Mouse (Mus musculus): ENCODE measurements around the gene Zfp980. TPM values are rescaled to one million over a fixed set of nuclear protein-coding genes. Genes with fewer than 3 reads are reported as not detected.
A peak's percentile ranks its signal among the peaks of the same experiment; 100 is the strongest.
"Not testable (repeated sequence)": the region's sequence is repeated elsewhere in the genome, so short reads cannot be mapped to it uniquely, and the experiment has no call there.

Zfp980 gene
- polyA plus RNA-seq (2015; fragmentation: Nextera tagmentation; extraction: Ambion mirVana) = not detected in 2 replicates

GRCm38 (mm10) chr4:145670385-145670784 lies at the start of gene Zfp980:
Gene Zfp980, plus strand, starts transcription at chr4:145670685.
- not testable (repeated sequence) for H3K4me1 ChIP-seq (ENCODE audit: control insufficient read depth, insufficient read depth, low read length); H3K9ac ChIP-seq (ENCODE audit: low read length); H3K27me3 ChIP-seq (ENCODE audit: control insufficient read depth, insufficient read depth, low read length); H3K36me3 ChIP-seq (ENCODE audit: control insufficient read depth, insufficient read depth, low read length); H3K27ac ChIP-seq (ENCODE audit: low read length); H3K4me3 ChIP-seq (replicated peaks; ENCODE audit: low read length); ATAC-seq (ENCODE audit: insufficient read depth, low FRiP score); H3K4me2 ChIP-seq (ENCODE audit: low read depth, low read length); H3K9me3 ChIP-seq (replicated peaks; ENCODE audit: control insufficient read depth, low read length)
- 71% methylated on average over 3 of the region's 3 CpGs for WGBS

DNA sequence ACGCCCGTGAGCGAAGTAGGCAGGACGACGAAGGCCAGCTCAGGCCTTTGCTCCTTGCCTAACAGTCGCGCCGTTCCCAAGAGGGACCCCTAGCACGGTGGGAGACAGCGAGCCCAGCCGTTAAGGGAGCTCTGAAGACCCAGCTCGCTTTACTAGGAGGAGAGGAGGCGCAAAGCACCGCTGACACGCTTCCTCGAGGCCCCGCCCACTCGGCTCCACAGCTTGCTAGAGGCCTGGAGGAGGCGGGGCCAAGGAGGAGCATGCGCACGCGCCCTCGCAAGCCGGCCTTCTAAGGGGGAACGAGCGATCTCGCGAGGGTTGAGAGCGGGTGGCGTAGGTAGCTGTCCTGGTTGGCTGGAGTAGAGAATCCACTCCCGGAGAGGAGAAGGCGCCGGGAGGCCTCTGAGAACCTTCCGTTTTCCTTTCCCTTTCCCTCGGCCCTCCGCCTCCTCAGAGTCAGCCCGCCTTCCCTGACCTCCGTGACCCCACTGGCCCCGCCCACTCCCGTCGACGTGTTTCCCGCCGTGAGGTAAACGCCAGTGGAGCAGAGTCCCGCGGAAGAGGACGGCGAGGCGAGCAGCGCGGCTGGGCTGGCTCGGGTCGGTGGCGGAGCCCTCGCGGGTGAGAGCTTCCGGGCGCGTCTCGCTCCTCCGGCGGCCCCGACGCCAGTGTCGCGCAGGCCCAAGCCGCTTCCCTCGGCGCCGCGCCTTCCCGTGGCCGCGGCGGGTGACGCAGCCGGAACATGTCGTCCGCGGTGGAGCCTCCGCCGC lies 29.9 kb upstream of the Zfp980 start:
- not testable (repeated sequence) for H3K4me2 ChIP-seq (ENCODE audit: low read depth, low read length); H3K9ac ChIP-seq (ENCODE audit: low read length); H3K27me3 ChIP-seq (ENCODE audit: control insufficient read depth, insufficient read depth, low read length); H3K27ac ChIP-seq (ENCODE audit: low read length); ATAC-seq (ENCODE audit: insufficient read depth, low FRiP score); H3K36me3 ChIP-seq (ENCODE audit: control insufficient read depth, insufficient read depth, low read length); H3K4me1 ChIP-seq (ENCODE audit: control insufficient read depth, insufficient read depth, low read length); H3K9me3 ChIP-seq (replicated peaks; ENCODE audit: control insufficient read depth, low read length)
- WGBS = 23% methylated on average over 81 of the region's 83 CpGs
- 0 out of 2 replicates have a peak overlapping the region, but pooled peaks have one; percentile 8 for H3K4me3 ChIP-seq (replicated peaks; ENCODE audit: low read length)

- H3K4me3 ChIP-seq (replicated peaks; ENCODE audit: low read length); H3K4me1 ChIP-seq (ENCODE audit: control insufficient read depth, insufficient read depth, low read length); ATAC-seq (ENCODE audit: insufficient read depth, low FRiP score): not testable (repeated sequence)
These were observed 3.8 kb downstream of the Zfp980 start for GRCm38 (mm10) chr4:145674286-145674780.

DNA sequence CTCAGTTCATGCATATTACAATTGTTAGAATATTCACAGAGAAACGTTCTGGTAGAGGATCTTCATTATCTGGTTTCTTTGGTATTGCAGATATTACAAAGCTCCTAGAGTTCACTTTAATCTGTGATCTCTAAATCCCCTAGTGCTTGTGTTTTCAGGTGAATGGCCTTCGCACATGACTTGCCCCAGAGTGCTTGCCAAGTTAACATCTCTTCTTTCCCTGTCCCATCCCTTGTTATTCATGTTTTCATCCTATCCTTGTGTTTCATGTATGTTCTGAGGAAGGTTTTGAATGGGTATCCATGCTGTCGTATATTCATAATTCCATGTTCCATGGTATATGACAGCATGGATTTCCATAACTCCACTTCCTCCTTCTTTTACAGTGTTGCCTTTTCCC lies 9.7 kb downstream of the Zfp980 start:
- ATAC-seq (ENCODE audit: insufficient read depth, low FRiP score); H3K4me1 ChIP-seq (ENCODE audit: control insufficient read depth, insufficient read depth, low read length); H3K36me3 ChIP-seq (ENCODE audit: control insufficient read depth, insufficient read depth, low read length); H3K4me2 ChIP-seq (ENCODE audit: low read depth, low read length); H3K9ac ChIP-seq (ENCODE audit: low read length); H3K4me3 ChIP-seq (replicated peaks; ENCODE audit: low read length); H3K27me3 ChIP-seq (ENCODE audit: control insufficient read depth, insufficient read depth, low read length); H3K9me3 ChIP-seq (replicated peaks; ENCODE audit: control insufficient read depth, low read length); H3K27ac ChIP-seq (ENCODE audit: low read length): not testable (repeated sequence)
- WGBS = 83% methylated on average over 3 of the region's 3 CpGs

More at GRCm38 (mm10) chr4:145674286-145674780, 3.8 kb downstream of the Zfp980 start:
- not testable (repeated sequence) for H3K9me3 ChIP-seq (replicated peaks; ENCODE audit: control insufficient read depth, low read length); H3K4me2 ChIP-seq (ENCODE audit: low read depth, low read length); H3K27ac ChIP-seq (ENCODE audit: low read length); H3K36me3 ChIP-seq (ENCODE audit: control insufficient read depth, insufficient read depth, low read length); H3K27me3 ChIP-seq (ENCODE audit: control insufficient read depth, insufficient read depth, low read length); H3K9ac ChIP-seq (ENCODE audit: low read length)
- 70% methylated on average over 2 of the region's 2 CpGs for WGBS

DNA sequence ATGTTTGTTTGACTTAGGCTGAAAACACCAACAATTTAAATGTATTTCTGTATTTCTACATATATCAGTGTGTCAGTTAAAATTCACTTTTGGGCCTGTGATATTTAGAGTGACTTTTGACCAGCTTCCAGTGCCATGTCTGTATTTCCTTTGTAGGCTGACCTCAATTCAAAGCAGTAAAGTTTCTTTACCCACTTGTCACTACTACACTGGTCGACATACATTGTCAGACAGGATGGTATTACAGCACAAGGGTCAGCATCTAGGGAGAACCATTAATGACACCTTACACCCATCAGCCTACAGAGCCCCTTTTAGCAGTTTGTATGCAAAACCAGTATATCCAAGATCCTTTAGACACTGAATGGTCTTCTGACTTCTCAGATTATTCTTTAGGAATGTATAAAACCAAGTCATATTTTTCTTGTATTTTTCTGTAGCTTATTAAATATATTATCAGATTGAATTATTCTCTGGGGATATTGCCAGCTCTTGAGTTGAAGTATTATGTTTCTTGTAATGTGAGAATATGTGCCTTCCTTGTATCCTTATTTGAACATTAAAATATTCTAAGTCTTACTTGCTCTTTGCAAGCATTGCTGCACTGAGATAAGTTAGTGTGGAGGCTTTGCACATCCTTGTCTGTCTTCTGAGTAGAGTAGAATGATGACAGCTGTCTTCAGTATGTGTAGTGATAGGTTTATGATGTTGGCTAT lies 10.3 kb downstream of the Zfp980 start:
- H3K27ac ChIP-seq (ENCODE audit: low read length); H3K4me1 ChIP-seq (ENCODE audit: control insufficient read depth, insufficient read depth, low read length); H3K27me3 ChIP-seq (ENCODE audit: control insufficient read depth, insufficient read depth, low read length); H3K9ac ChIP-seq (ENCODE audit: low read length); H3K4me3 ChIP-seq (replicated peaks; ENCODE audit: low read length); H3K36me3 ChIP-seq (ENCODE audit: control insufficient read depth, insufficient read depth, low read length); H3K9me3 ChIP-seq (replicated peaks; ENCODE audit: control insufficient read depth, low read length); H3K4me2 ChIP-seq (ENCODE audit: low read depth, low read length); ATAC-seq (ENCODE audit: insufficient read depth, low FRiP score): not testable (repeated sequence)
- WGBS = 36% methylated on average over 1 of the region's 1 CpGs

- H3K27ac ChIP-seq (ENCODE audit: low read length); ATAC-seq (ENCODE audit: insufficient read depth, low FRiP score); H3K4me1 ChIP-seq (ENCODE audit: control insufficient read depth, insufficient read depth, low read length); H3K27me3 ChIP-seq (ENCODE audit: control insufficient read depth, insufficient read depth, low read length); H3K4me3 ChIP-seq (replicated peaks; ENCODE audit: low read length); H3K36me3 ChIP-seq (ENCODE audit: control insufficient read depth, insufficient read depth, low read length); H3K9me3 ChIP-seq (replicated peaks; ENCODE audit: control insufficient read depth, low read length); H3K9ac ChIP-seq (ENCODE audit: low read length); H3K4me2 ChIP-seq (ENCODE audit: low read depth, low read length): not testable (repeated sequence)
- WGBS = 87% methylated on average over 9 of the region's 11 CpGs
These were observed 11.5 kb downstream of the Zfp980 start for GRCm38 (mm10) chr4:145682021-145682420.

GRCm38 (mm10) chr4:145683024-145683766 lies 12.7 kb downstream of the Zfp980 start:
- H3K27me3 ChIP-seq (ENCODE audit: control insufficient read depth, insufficient read depth, low read length); H3K27ac ChIP-seq (ENCODE audit: low read length); H3K36me3 ChIP-seq (ENCODE audit: control insufficient read depth, insufficient read depth, low read length); H3K4me2 ChIP-seq (ENCODE audit: low read depth, low read length); H3K4me1 ChIP-seq (ENCODE audit: control insufficient read depth, insufficient read depth, low read length); H3K9me3 ChIP-seq (replicated peaks; ENCODE audit: control insufficient read depth, low read length); H3K4me3 ChIP-seq (replicated peaks; ENCODE audit: low read length); H3K9ac ChIP-seq (ENCODE audit: low read length): not testable (repeated sequence)
- peak; percentile 56; the same call in 1 of the 2 replicates for ATAC-seq (ENCODE audit: insufficient read depth, low FRiP score)
- 79% methylated on average over 3 of the region's 3 CpGs for WGBS

GRCm38 (mm10) chr4:145686061-145686460 lies 15.6 kb downstream of the Zfp980 start:
- not testable (repeated sequence) for H3K27ac ChIP-seq (ENCODE audit: low read length); H3K4me2 ChIP-seq (ENCODE audit: low read depth, low read length); H3K36me3 ChIP-seq (ENCODE audit: control insufficient read depth, insufficient read depth, low read length); H3K27me3 ChIP-seq (ENCODE audit: control insufficient read depth, insufficient read depth, low read length); H3K4me3 ChIP-seq (replicated peaks; ENCODE audit: low read length); H3K9ac ChIP-seq (ENCODE audit: low read length); H3K9me3 ChIP-seq (replicated peaks; ENCODE audit: control insufficient read depth, low read length); ATAC-seq (ENCODE audit: insufficient read depth, low FRiP score); H3K4me1 ChIP-seq (ENCODE audit: control insufficient read depth, insufficient read depth, low read length)
- 31% methylated on average over 2 of the region's 2 CpGs for WGBS

All from stomach, embryonic 16.5 days (tissue).